Mouse (Mus musculus): ENCODE measurements around the gene Lgmn.

Lgmn gene

GRCm38 (mm10) chr12:102432238-102432637 lies 7.4 kb downstream of the Lgmn start:
- peak; percentile 43 for DNase-seq (ENCODE audit: low read depth)

- no peak for DNase-seq (ENCODE audit: low read depth)
Measured at GRCm38 (mm10) chr12:102430228-102430627, 9.4 kb downstream of the Lgmn start.

- no peak for DNase-seq (ENCODE audit: low read depth)
Measured at GRCm38 (mm10) chr12:102429656-102430055, 10.0 kb downstream of the Lgmn start.

- DNase-seq (ENCODE audit: low read depth), result no peak
Measured at GRCm38 (mm10) chr12:102426285-102426684, 13.3 kb downstream of the Lgmn start.

GRCm38 (mm10) chr12:102425048-102425578 lies 14.5 kb downstream of the Lgmn start:
- DNase-seq (ENCODE audit: low read depth), result peak; percentile 6

GRCm38 (mm10) chr12:102424456-102424855 lies 15.2 kb downstream of the Lgmn start:
- no peak for DNase-seq (ENCODE audit: low read depth)

GRCm38 (mm10) chr12:102423625-102424024 lies 16.0 kb downstream of the Lgmn start:
- DNase-seq (ENCODE audit: low read depth), result no peak

GRCm38 (mm10) chr12:102422623-102423320 lies 16.8 kb downstream of the Lgmn start:
- DNase-seq (ENCODE audit: low read depth), result no peak

GRCm38 (mm10) chr12:102422065-102422464 lies 17.5 kb downstream of the Lgmn start:
- DNase-seq (ENCODE audit: low read depth), result peak; percentile 95

- DNase-seq (ENCODE audit: low read depth), result no peak
Measured at GRCm38 (mm10) chr12:102420168-102420890, 19.3 kb downstream of the Lgmn start.

GRCm38 (mm10) chr12:102419544-102419943 lies 20.1 kb downstream of the Lgmn start:
- no peak for DNase-seq (ENCODE audit: low read depth)

GRCm38 (mm10) chr12:102417701-102418100 lies 21.9 kb downstream of the Lgmn start:
- DNase-seq (ENCODE audit: low read depth), result peak; percentile 77

- no peak for DNase-seq (ENCODE audit: low read depth)
Measured at GRCm38 (mm10) chr12:102416955-102417510, 22.6 kb downstream of the Lgmn start.

GRCm38 (mm10) chr12:102416391-102416837 lies 23.2 kb downstream of the Lgmn start:
- DNase-seq (ENCODE audit: low read depth), result peak; percentile 73

- no peak for DNase-seq (ENCODE audit: low read depth)
Measured at GRCm38 (mm10) chr12:102414686-102415085, 24.9 kb downstream of the Lgmn start.

GRCm38 (mm10) chr12:102413171-102413570 lies 26.4 kb downstream of the Lgmn start:
- DNase-seq (ENCODE audit: low read depth), result no peak

GRCm38 (mm10) chr12:102398588-102398987 lies 41.0 kb downstream of the Lgmn start:
- DNase-seq (ENCODE audit: low read depth), result no peak

- DNase-seq (ENCODE audit: low read depth), result no peak
Measured at GRCm38 (mm10) chr12:102395998-102396991, 43.3 kb downstream of the Lgmn start.

- no peak for DNase-seq (ENCODE audit: low read depth)
Measured at GRCm38 (mm10) chr12:102395537-102395936, 44.1 kb downstream of the Lgmn start.

GRCm38 (mm10) chr12:102394496-102394895 lies 45.1 kb downstream of the Lgmn start:
- DNase-seq (ENCODE audit: low read depth), result no peak

GRCm38 (mm10) chr12:102391982-102392381 lies 47.6 kb downstream of the Lgmn start:
- DNase-seq (ENCODE audit: low read depth), result peak; percentile 67

GRCm38 (mm10) chr12:102391109-102391508 lies 48.5 kb downstream of the Lgmn start:
- no peak for DNase-seq (ENCODE audit: low read depth)

Measured in NIH3T3 (cell line).